Mouse (Mus musculus): ENCODE results near the gene Prn. TPM values are rescaled to one million over a fixed set of nuclear protein-coding genes. Genes with fewer than 3 reads are reported as not detected.

The Prn gene
- polyA plus RNA-seq, 1 experiment from 2014 or later = not detected

DNA sequence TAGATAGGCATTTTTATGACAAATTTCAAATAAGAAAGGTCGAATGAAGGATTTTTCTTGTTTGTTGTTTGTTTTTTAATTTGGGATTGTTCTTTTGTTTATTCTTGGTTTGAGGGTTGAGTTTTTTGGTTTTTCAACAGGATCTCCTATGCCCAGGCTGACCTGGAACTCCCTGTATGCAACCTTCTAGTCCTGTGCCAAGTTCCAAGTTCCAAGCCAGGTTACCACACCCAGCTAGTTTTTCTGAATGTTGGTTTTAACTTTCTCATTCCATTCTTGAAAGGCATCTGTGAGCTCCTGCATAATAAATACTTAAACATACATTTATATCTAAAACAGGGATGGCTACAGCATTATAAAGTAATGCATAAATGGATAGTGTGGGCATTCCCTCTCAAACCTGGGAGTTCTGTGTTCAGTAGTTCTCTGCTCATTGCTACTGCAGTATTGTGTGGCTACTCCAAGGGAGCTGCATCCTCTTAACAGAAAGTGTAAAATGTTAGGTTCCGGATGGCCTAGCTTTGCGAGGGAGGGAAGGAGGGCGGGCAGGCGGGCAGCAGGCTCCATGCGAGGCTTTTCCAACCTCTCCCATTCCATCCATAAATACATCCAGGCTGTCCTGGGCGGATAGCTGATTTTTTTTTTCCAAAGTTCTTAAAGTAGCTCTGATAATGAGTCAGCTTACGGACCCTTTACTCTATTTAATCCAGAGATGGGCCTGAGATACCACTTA lies 2.9 kb downstream of the Prn start:
- Histone ChIP-seq H3K4me3 (replicated peaks; ENCODE audit: low read length) (no peak overlapping the region), H3K27ac (no peak overlapping the region), H3K9me3 (ENCODE audit: control insufficient read depth, low read length) (no peaks in the 10 kb centered on the region), H3K9ac (no peak overlapping the region), H3K4me2 (replicated peaks) (peak overlapping the region; percentile 68), H3K36me3 (replicated peaks; ENCODE audit: control insufficient read depth, insufficient read depth) (peaks cover 22% of the 10 kb centered on the region), H3K4me1 (replicated peaks; ENCODE audit: control insufficient read depth, insufficient read depth, low read length) (peaks cover 28% of the 10 kb centered on the region), H3K27me3 (ENCODE audit: control insufficient read depth, insufficient read depth, low read length) (no peaks in the 10 kb centered on the region)
- DNase-seq (ENCODE audit: low spot score) (no peak), ATAC-seq (ENCODE audit: low FRiP score) (no peak)
- WGBS = 80% methylated on average over 8 of the region's 8 CpGs

DNA sequence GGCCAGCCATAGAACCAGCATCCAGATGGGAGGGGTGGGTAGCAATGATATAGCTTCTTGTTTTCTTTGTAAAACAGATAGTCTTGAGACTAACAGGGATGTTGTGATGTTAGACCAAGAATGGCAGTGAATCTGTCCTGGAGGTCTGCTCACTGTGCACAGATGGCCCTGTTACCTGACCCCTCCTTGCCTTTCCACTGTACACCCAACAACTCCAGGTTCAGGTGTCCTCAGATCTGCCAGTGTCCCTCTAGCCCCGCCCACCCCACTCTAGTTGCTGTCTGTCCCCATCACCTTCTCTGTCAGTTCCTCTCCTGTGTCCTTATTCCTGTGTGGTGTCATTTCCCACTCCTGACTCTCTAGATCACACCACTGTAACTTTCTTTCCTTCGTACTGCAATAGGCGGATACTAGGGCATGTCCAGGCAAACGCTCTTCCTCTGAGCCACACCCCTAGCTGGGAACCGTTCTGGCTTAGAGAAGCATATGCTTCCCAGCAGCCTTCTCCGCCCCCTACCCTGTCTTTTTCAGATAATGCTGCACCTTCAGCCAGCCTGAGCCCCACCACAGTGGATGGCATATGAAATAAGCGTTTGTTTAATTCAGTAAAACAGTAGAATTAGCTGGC lies 22.6 kb downstream of the Prn start:
- no peaks in the 10 kb centered on the region for H3K27me3 ChIP-seq (ENCODE audit: control insufficient read depth, insufficient read depth, low read length)
- ATAC-seq (ENCODE audit: low FRiP score) (no peak), DNase-seq (ENCODE audit: low spot score) (no peak)
- WGBS = 76% methylated on average over 7 of the region's 7 CpGs
- H3K9me3 ChIP-seq (ENCODE audit: control insufficient read depth, low read length) = no peaks in the 10 kb centered on the region
- peaks cover 12% of the 10 kb centered on the region for H3K36me3 ChIP-seq (replicated peaks; ENCODE audit: control insufficient read depth, insufficient read depth)
- H3K4me2 ChIP-seq (replicated peaks) = no peak overlapping the region
- H3K9ac ChIP-seq = no peak overlapping the region
- H3K27ac ChIP-seq = no peak overlapping the region
- H3K4me1 ChIP-seq (replicated peaks; ENCODE audit: control insufficient read depth, insufficient read depth, low read length) = no peaks in the 10 kb centered on the region
- H3K4me3 ChIP-seq (replicated peaks; ENCODE audit: low read length) = no peak overlapping the region

DNA sequence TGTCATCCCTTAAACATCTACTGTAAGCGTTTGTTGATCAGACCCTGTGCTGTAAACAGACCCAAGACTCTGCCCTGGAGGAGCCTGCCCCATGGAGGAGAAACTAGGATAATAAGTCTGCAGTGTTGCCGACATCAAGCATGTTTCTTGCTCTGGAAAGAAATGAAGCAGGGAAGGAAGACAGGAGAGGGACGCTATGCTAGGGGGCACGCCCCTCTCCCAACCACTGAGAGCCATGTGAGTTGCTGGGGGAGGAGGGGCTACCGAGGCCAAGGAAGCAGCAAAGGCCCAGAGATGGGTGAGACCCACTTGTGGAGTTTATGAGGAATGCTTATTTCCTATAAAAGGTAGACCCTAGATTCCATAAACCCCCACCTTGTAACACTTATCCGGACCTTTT lies 23.3 kb downstream of the Prn start:
- H3K36me3 ChIP-seq (replicated peaks; ENCODE audit: control insufficient read depth, insufficient read depth) = peaks cover 18% of the 10 kb centered on the region
- DNase-seq (ENCODE audit: low spot score) (no peak), ATAC-seq (ENCODE audit: low FRiP score) (peak; percentile 55)
- no peak overlapping the region for H3K4me2 ChIP-seq (replicated peaks)
- H3K4me3 ChIP-seq (replicated peaks; ENCODE audit: low read length) = no peak overlapping the region
- no peaks in the 10 kb centered on the region for H3K27me3 ChIP-seq (ENCODE audit: control insufficient read depth, insufficient read depth, low read length)
- H3K9ac ChIP-seq = no peak overlapping the region
- no peaks in the 10 kb centered on the region for H3K9me3 ChIP-seq (ENCODE audit: control insufficient read depth, low read length)
- H3K4me1 ChIP-seq (replicated peaks; ENCODE audit: control insufficient read depth, insufficient read depth, low read length) = no peaks in the 10 kb centered on the region
- 38% methylated on average over 6 of the region's 6 CpGs for WGBS
- H3K27ac ChIP-seq = no peak overlapping the region

DNA sequence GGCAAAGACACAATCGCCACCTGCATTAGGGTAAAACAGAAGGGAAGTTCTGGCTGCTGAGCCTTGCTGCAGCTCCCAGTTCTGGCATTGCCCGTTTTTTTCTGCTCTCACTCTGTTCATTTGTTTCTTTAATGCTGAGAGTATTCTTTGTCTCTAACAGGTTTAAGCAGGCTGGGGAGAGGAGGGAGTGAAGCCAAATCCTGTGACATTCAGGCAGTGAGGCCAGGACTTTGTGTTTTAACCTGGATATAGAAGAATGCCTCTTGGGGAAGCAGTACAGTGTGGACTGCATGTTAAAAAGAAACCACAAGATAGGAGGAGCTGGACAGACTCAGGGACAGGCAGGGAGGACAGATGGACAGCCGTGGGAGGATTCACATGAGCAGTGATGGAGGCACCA lies 23.8 kb downstream of the Prn start:
- H3K9ac ChIP-seq = no peak overlapping the region
- H3K4me1 ChIP-seq (replicated peaks; ENCODE audit: control insufficient read depth, insufficient read depth, low read length) = no peaks in the 10 kb centered on the region
- no peaks in the 10 kb centered on the region for H3K27me3 ChIP-seq (ENCODE audit: control insufficient read depth, insufficient read depth, low read length)
- H3K4me3 ChIP-seq (replicated peaks; ENCODE audit: low read length) = no peak overlapping the region
- no peaks in the 10 kb centered on the region for H3K9me3 ChIP-seq (ENCODE audit: control insufficient read depth, low read length)
- no peak overlapping the region for H3K4me2 ChIP-seq (replicated peaks)
- ATAC-seq (ENCODE audit: low FRiP score) (no peak), DNase-seq (ENCODE audit: low spot score) (no peak)
- 69% methylated on average over 3 of the region's 3 CpGs for WGBS
- peaks cover 24% of the 10 kb centered on the region for H3K36me3 ChIP-seq (replicated peaks; ENCODE audit: control insufficient read depth, insufficient read depth)
- no peak overlapping the region for H3K27ac ChIP-seq

DNA sequence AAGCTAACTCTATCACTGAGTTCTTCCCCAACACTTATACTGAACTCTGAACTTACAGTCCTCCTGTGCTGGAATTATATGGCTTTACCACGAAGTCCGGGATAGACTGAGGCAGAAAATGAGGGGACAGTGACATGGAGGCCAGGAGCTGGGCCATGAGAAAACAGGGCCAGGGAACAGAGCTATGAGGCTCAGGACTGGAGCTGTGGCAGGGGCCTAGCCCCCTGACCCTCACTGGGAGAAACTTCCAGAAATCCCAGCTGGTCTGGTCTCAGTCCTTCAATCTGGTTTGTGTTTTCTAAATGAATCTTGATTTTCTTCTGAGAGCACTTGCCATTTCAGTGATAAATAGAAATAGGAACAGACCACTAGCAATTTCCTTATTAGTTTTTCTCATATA lies 24.5 kb downstream of the Prn start:
- Histone ChIP-seq H3K27ac (no peak overlapping the region), H3K4me1 (replicated peaks; ENCODE audit: control insufficient read depth, insufficient read depth, low read length) (no peaks in the 10 kb centered on the region), H3K27me3 (ENCODE audit: control insufficient read depth, insufficient read depth, low read length) (no peaks in the 10 kb centered on the region), H3K36me3 (replicated peaks; ENCODE audit: control insufficient read depth, insufficient read depth) (peaks cover 24% of the 10 kb centered on the region), H3K9me3 (ENCODE audit: control insufficient read depth, low read length) (no peaks in the 10 kb centered on the region), H3K4me2 (replicated peaks) (no peak overlapping the region), H3K9ac (no peak overlapping the region), H3K4me3 (replicated peaks; ENCODE audit: low read length) (no peak overlapping the region)
- DNase-seq (ENCODE audit: low spot score) (no peak), ATAC-seq (ENCODE audit: low FRiP score) (no peak)
- 90% methylated on average over 2 of the region's 2 CpGs for WGBS

DNA sequence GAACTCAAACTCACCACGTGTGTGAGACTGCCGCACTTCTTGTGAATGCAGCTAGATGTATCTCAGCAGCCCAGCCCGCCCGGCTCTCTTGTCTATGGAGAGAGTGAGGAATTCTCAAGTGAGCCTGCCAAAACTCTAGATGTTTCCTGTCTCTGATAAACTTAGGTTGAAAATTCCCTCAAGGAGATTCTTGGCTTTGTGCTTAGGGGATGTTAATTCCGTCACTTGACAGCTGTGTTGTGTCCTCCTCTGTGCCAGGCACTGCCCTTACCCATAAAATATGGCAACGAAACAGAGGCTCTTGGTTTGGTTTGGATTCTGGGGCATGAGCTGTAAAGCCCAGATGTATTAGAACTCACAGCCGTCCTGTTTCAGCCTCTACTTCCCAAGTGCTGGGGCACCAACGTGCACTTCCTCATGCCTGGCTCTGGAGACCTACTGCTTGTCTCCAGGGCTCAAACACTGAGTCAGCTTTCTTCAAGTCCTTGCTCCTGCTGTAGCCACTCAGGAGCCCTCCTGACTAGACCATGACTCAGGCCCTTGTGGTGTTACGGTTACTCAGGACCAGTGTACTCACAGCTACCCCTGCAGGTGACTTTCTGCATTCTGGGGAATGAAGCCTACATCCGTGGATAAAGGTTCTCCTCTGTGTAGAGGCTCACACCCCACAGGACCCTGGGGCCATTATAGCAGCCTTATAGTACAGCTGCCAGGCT lies 25.8 kb downstream of the Prn start:
- H3K36me3 ChIP-seq (replicated peaks; ENCODE audit: control insufficient read depth, insufficient read depth) = peaks cover 24% of the 10 kb centered on the region
- H3K4me1 ChIP-seq (replicated peaks; ENCODE audit: control insufficient read depth, insufficient read depth, low read length) = no peaks in the 10 kb centered on the region
- 84% methylated on average over 10 of the region's 10 CpGs for WGBS
- H3K9me3 ChIP-seq (ENCODE audit: control insufficient read depth, low read length) = no peaks in the 10 kb centered on the region
- H3K4me3 ChIP-seq (replicated peaks; ENCODE audit: low read length) = no peak overlapping the region
- no peak for DNase-seq (ENCODE audit: low spot score)
- H3K4me2 ChIP-seq (replicated peaks) = no peak overlapping the region
- H3K27me3 ChIP-seq (ENCODE audit: control insufficient read depth, insufficient read depth, low read length) = no peaks in the 10 kb centered on the region
- no peak overlapping the region for H3K9ac ChIP-seq
- ATAC-seq (ENCODE audit: low FRiP score) = no peak
- H3K27ac ChIP-seq = no peak overlapping the region

DNA sequence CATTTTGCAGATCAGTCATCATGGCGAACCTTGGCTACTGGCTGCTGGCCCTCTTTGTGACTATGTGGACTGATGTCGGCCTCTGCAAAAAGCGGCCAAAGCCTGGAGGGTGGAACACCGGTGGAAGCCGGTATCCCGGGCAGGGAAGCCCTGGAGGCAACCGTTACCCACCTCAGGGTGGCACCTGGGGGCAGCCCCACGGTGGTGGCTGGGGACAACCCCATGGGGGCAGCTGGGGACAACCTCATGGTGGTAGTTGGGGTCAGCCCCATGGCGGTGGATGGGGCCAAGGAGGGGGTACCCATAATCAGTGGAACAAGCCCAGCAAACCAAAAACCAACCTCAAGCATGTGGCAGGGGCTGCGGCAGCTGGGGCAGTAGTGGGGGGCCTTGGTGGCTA lies 26.7 kb downstream of the Prn start:
- 99% methylated on average over 10 of the region's 10 CpGs for WGBS
- H3K27me3 ChIP-seq (ENCODE audit: control insufficient read depth, insufficient read depth, low read length) = no peaks in the 10 kb centered on the region
- no peak overlapping the region for H3K9ac ChIP-seq
- H3K9me3 ChIP-seq (ENCODE audit: control insufficient read depth, low read length) = no peaks in the 10 kb centered on the region
- ATAC-seq (ENCODE audit: low FRiP score) (no peak), DNase-seq (ENCODE audit: low spot score) (no peak)
- H3K4me2 ChIP-seq (replicated peaks) = no peak overlapping the region
- H3K4me1 ChIP-seq (replicated peaks; ENCODE audit: control insufficient read depth, insufficient read depth, low read length) = no peaks in the 10 kb centered on the region
- H3K36me3 ChIP-seq (replicated peaks; ENCODE audit: control insufficient read depth, insufficient read depth) = peaks cover 24% of the 10 kb centered on the region
- H3K4me3 ChIP-seq (replicated peaks; ENCODE audit: low read length) = no peak overlapping the region
- no peak overlapping the region for H3K27ac ChIP-seq

DNA sequence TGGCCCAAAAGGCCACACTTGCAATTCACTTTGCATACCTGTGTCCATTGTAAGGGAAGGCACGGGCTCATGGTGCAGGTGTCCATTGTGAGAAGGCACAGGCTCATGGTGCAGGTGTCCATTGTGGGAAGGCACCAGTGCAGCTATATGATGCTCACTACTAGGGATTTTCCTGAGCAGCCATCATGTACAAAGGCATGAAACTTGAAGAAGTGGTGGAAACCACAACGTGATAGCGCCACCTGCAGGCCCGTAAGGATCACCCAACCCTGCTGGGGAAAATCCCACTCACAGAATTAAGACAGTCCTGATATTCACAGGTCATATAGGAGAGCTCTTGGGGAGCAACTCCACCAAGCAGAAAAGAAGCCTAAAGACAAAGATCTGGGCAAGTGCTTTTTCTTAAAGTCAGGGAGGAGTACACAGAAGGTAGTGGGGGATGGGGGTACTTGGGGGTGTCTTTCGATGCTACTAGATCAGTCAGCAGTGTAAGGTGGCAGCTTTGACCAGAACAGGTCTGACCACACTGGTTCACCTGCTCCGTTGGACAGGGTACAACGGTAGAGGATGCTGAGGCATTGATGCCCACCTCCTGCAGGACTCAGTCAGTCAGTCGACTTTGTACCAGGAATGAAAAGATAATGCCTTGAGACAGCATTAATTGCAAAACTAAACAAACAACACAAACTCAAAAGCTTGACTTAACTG lies 29.8 kb downstream of the Prn start:
- H3K4me1 ChIP-seq (replicated peaks; ENCODE audit: control insufficient read depth, insufficient read depth, low read length) = no peaks in the 10 kb centered on the region
- DNase-seq (ENCODE audit: low spot score) = peak; percentile 76
- H3K27me3 ChIP-seq (ENCODE audit: control insufficient read depth, insufficient read depth, low read length) = no peaks in the 10 kb centered on the region
- H3K4me3 ChIP-seq (replicated peaks; ENCODE audit: low read length) = no peak overlapping the region
- peaks cover 24% of the 10 kb centered on the region for H3K36me3 ChIP-seq (replicated peaks; ENCODE audit: control insufficient read depth, insufficient read depth)
- 40% methylated on average over 8 of the region's 8 CpGs for WGBS
- ATAC-seq (ENCODE audit: low FRiP score) = no peak; the same call in 1 of the 2 replicates
- H3K27ac ChIP-seq = no peak overlapping the region
- H3K9ac ChIP-seq = no peak overlapping the region
- no peak overlapping the region for H3K4me2 ChIP-seq (replicated peaks)
- H3K9me3 ChIP-seq (ENCODE audit: control insufficient read depth, low read length) = no peaks in the 10 kb centered on the region

DNA sequence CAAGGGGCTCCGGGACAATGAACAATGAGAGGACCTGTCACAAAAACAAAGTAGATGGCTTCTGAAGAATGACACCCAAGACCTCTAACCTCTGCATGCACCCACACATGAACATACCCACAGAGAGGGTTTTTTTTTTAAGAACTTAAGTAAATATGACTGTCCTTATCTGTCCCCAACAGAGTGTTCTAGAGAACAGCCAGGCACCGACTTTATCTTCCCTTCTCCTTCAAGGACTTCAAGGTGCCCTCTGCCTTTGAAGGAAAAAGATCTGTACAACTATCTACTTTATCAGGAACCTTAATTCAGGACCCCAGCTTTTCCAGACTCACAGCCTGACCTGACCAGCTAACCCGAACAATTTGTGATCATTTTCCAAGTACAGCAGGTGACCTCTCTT lies 30.7 kb downstream of the Prn start:
- no peak overlapping the region for H3K27ac ChIP-seq

More for the DNA sequence above, 30.7 kb downstream of the Prn start:
- ATAC-seq (ENCODE audit: low FRiP score) (no peak), DNase-seq (ENCODE audit: low spot score) (no peak)
- H3K4me2 ChIP-seq (replicated peaks) = no peak overlapping the region
- H3K9me3 ChIP-seq (ENCODE audit: control insufficient read depth, low read length) = no peaks in the 10 kb centered on the region
- no peak overlapping the region for H3K4me3 ChIP-seq (replicated peaks; ENCODE audit: low read length)
- H3K27me3 ChIP-seq (ENCODE audit: control insufficient read depth, insufficient read depth, low read length) = no peaks in the 10 kb centered on the region
- H3K36me3 ChIP-seq (replicated peaks; ENCODE audit: control insufficient read depth, insufficient read depth) = peaks cover 24% of the 10 kb centered on the region
- H3K4me1 ChIP-seq (replicated peaks; ENCODE audit: control insufficient read depth, insufficient read depth, low read length) = no peaks in the 10 kb centered on the region
- WGBS = 76% methylated on average over 3 of the region's 3 CpGs
- no peak overlapping the region for H3K9ac ChIP-seq

Data from hindbrain, embryonic 14.5 days (tissue).